Mouse (Mus musculus): ENCODE measurements around the gene Por. TPM values are rescaled to one million over a fixed set of nuclear protein-coding genes. Genes with fewer than 3 reads are reported as not detected.

The Por gene
- polyA plus RNA-seq, 1 experiment from 2014 or later = 45.0 TPM

- Histone ChIP-seq H3K9ac (no peak overlapping the region), H3K9me3 (replicated peaks) (no peaks in the 10 kb centered on the region), H3K4me3 (no peak overlapping the region), H3K4me2 (no peak overlapping the region), H3K27ac (no peak overlapping the region), H3K36me3 (no peaks in the 10 kb centered on the region; the same call in 1 of the 2 replicates), H3K27me3 (no peaks in the 10 kb centered on the region), H3K4me1 (replicated peaks) (peaks cover 23% of the 10 kb centered on the region)
- WGBS = 86% methylated on average over 4 of the region's 4 CpGs
- ATAC-seq (replicated peaks; ENCODE audit: insufficient number of reproducible peaks, insufficient read depth, low FRiP score, low read depth) = no peak
Observed at GRCm38 (mm10) chr5:135776546-135776945, 106.7 kb downstream of the Por start.

- peak within 1 kb of the TSS; percentile 89 for H3K4me3 ChIP-seq
- no peaks in the 10 kb centered on the region for H3K9me3 ChIP-seq (replicated peaks)
- WGBS = 1% methylated on average over 44 of the region's 45 CpGs
- ATAC-seq (replicated peaks; ENCODE audit: insufficient number of reproducible peaks, insufficient read depth, low FRiP score, low read depth) = peak; percentile 7
- H3K4me2 ChIP-seq = peak within 1 kb of the TSS; percentile 81
- H3K4me1 ChIP-seq (replicated peaks) = peaks cover 35% of the 10 kb centered on the region
- H3K36me3 ChIP-seq = peaks cover 9% of the 10 kb centered on the region; the same call in 1 of the 2 replicates
- H3K27me3 ChIP-seq = no peaks in the 10 kb centered on the region
- H3K27ac ChIP-seq = peak within 1 kb of the TSS; percentile 96
- peak within 1 kb of the TSS; percentile 85 for H3K9ac ChIP-seq
Observed at GRCm38 (mm10) chr5:135777796-135778470, 108.1 kb downstream of the Por start, which contains the start of gene Styxl1. Styxl1 (minus strand) TSS chr5:135778385.

- H3K36me3 ChIP-seq = peaks cover 18% of the 10 kb centered on the region
- ATAC-seq (replicated peaks; ENCODE audit: insufficient number of reproducible peaks, insufficient read depth, low FRiP score, low read depth) = peak; percentile 96
- no peaks in the 10 kb centered on the region for H3K27me3 ChIP-seq
- H3K4me2 ChIP-seq = peak within 1 kb of the TSS; percentile 81
- peaks cover 35% of the 10 kb centered on the region for H3K4me1 ChIP-seq (replicated peaks)
- H3K9me3 ChIP-seq (replicated peaks) = no peaks in the 10 kb centered on the region
- H3K9ac ChIP-seq = peak within 1 kb of the TSS; percentile 85
- peak within 1 kb of the TSS; percentile 96 for H3K27ac ChIP-seq
- under 1% methylated on average over 70 of the region's 70 CpGs for WGBS
- H3K4me3 ChIP-seq = peak within 1 kb of the TSS; percentile 89
Observed at GRCm38 (mm10) chr5:135778471-135779445, 108.9 kb downstream of the Por start, which contains the start of gene Mdh2. Mdh2 (plus strand) TSS chr5:135778480.

- no peak for ATAC-seq (replicated peaks; ENCODE audit: insufficient number of reproducible peaks, insufficient read depth, low FRiP score, low read depth)
- H3K9ac ChIP-seq = no peak overlapping the region
- peaks cover 33% of the 10 kb centered on the region for H3K36me3 ChIP-seq
- H3K27ac ChIP-seq = no peak overlapping the region
- H3K4me3 ChIP-seq = peak overlapping the region; percentile 89
- 61% methylated on average over 8 of the region's 8 CpGs for WGBS
- H3K4me1 ChIP-seq (replicated peaks) = peaks cover 35% of the 10 kb centered on the region
- no peaks in the 10 kb centered on the region for H3K27me3 ChIP-seq
- no peaks in the 10 kb centered on the region for H3K9me3 ChIP-seq (replicated peaks)
- H3K4me2 ChIP-seq = peak overlapping the region; percentile 66
Observed at GRCm38 (mm10) chr5:135780331-135780730, 110.5 kb downstream of the Por start.

- Histone ChIP-seq H3K4me1 (replicated peaks) (peaks cover 28% of the 10 kb centered on the region), H3K4me2 (no peak overlapping the region), H3K27ac (no peak overlapping the region), H3K9me3 (replicated peaks) (no peaks in the 10 kb centered on the region), H3K9ac (no peak overlapping the region), H3K27me3 (no peaks in the 10 kb centered on the region), H3K36me3 (peaks cover 59% of the 10 kb centered on the region), H3K4me3 (no peak overlapping the region)
- no peak for ATAC-seq (replicated peaks; ENCODE audit: insufficient number of reproducible peaks, insufficient read depth, low FRiP score, low read depth)
- 73% methylated on average over 4 of the region's 4 CpGs for WGBS
Observed at GRCm38 (mm10) chr5:135782901-135783300, 113.1 kb downstream of the Por start.

Small RNA genes within 50 kb of the gene (microRNA-seq; reads per million reads assigned to microRNA genes)
- gene Mir7034 = not detected

Other genes with a start within 250 kb of the Por start
- gene Hip1, start 124.9 kb upstream of the Por start, polyA plus RNA-seq (2015; fragmentation: Nextera tagmentation; extraction: Ambion mirVana) = 20.6 and 25.7 TPM in 2 replicates
- not detected in 2 replicates for gene Ccl26, start 106.5 kb upstream of the Por start, polyA plus RNA-seq (2015; fragmentation: Nextera tagmentation; extraction: Ambion mirVana)
- gene Ccl24, start 97.0 kb upstream of the Por start, polyA plus RNA-seq (2015; fragmentation: Nextera tagmentation; extraction: Ambion mirVana) = 2.0 and 3.0 TPM in 2 replicates
- 27.8 and 32.7 TPM in 2 replicates for gene Rhbdd2, start 37.4 kb upstream of the Por start, polyA plus RNA-seq (2015; fragmentation: Nextera tagmentation; extraction: Ambion mirVana)
- 32.9 and 37.1 TPM in 2 replicates for gene Tmem120a, start 74.4 kb downstream of the Por start, polyA plus RNA-seq (2015; fragmentation: Nextera tagmentation; extraction: Ambion mirVana)
- 0.39 and 0.41 TPM in 2 replicates for gene Styxl1, start 108.4 kb downstream of the Por start, polyA plus RNA-seq (2015; fragmentation: Nextera tagmentation; extraction: Ambion mirVana)
- 1,014 and 1,128 TPM in 2 replicates for gene Mdh2, start 108.4 kb downstream of the Por start, polyA plus RNA-seq (2015; fragmentation: Nextera tagmentation; extraction: Ambion mirVana)
- 0.18 and 0.33 TPM in 2 replicates for gene Srrm3, start 136.9 kb downstream of the Por start, polyA plus RNA-seq (2015; fragmentation: Nextera tagmentation; extraction: Ambion mirVana)
- gene Hspb1, start 217.9 kb downstream of the Por start, polyA plus RNA-seq (2015; fragmentation: Nextera tagmentation; extraction: Ambion mirVana) = 743 and 952 TPM in 2 replicates